Mouse (Mus musculus) ES-E14 (cell line): Measurements from ENCODE around the gene Hoxb1.

ENCODE experiments used
- HCFC1 ChIP-seq: IDR thresholded peaks from 2 replicates; pipeline ENCODE4 v1.6.1; 2012; ENCODE audit warnings: low read length, inconsistent platforms, borderline replicate concordance; ENCODE audit not compliant: insufficient read depth
- ZC3H11A ChIP-seq: IDR thresholded peaks from 2 replicates; pipeline ENCODE4 v1.6.1; 2012; ENCODE audit warnings: low read depth, mild to moderate bottlenecking, inconsistent platforms, low read length, borderline replicate concordance

- no peak for TF ChIP-seq HCFC1
- no peak for TF ChIP-seq ZC3H11A
These were observed 41.4 kb upstream of the Hoxb1 start for GRCm38 (mm10) chr11:96324125-96324524.
